Mouse (Mus musculus): Measurements from ENCODE around the gene Marc2.

Marc2 gene

GRCm38 (mm10) chr1:184853922-184854321 is 7.7 kb upstream of the Marc2 start:
- no peak for DNase-seq (ENCODE audit: low read depth)

- peak; percentile 75 for DNase-seq (ENCODE audit: low read depth)
Measured at GRCm38 (mm10) chr1:184853339-184853738, 7.1 kb upstream of the Marc2 start.

- peak; percentile 91 for DNase-seq (ENCODE audit: low read depth)
Measured at GRCm38 (mm10) chr1:184851741-184852618, 5.7 kb upstream of the Marc2 start.

GRCm38 (mm10) chr1:184851166-184851565 is 4.9 kb upstream of the Marc2 start:
- DNase-seq (ENCODE audit: low read depth): no peak

GRCm38 (mm10) chr1:184846973-184847372 is 722 bp upstream of the Marc2 start:
- DNase-seq (ENCODE audit: low read depth): no peak

- DNase-seq (ENCODE audit: low read depth): peak; percentile 94
Measured at GRCm38 (mm10) chr1:184845111-184846071, 860 bp downstream of the Marc2 start.

GRCm38 (mm10) chr1:184844326-184845066 is 1.8 kb downstream of the Marc2 start:
- DNase-seq (ENCODE audit: low read depth): peak; percentile 83

- DNase-seq (ENCODE audit: low read depth): no peak
Measured at GRCm38 (mm10) chr1:184837649-184838048, 8.6 kb downstream of the Marc2 start.

- no peak for DNase-seq (ENCODE audit: low read depth)
Measured at GRCm38 (mm10) chr1:184836350-184836749, 9.9 kb downstream of the Marc2 start.

- no peak for DNase-seq (ENCODE audit: low read depth)
Measured at GRCm38 (mm10) chr1:184833499-184833898, 12.8 kb downstream of the Marc2 start.

- peak; percentile 20 for DNase-seq (ENCODE audit: low read depth)
Measured at GRCm38 (mm10) chr1:184832211-184832610, 14.0 kb downstream of the Marc2 start.

GRCm38 (mm10) chr1:184829897-184830296 is 16.4 kb downstream of the Marc2 start:
- no peak for DNase-seq (ENCODE audit: low read depth)

GRCm38 (mm10) chr1:184827175-184827701 is 19.0 kb downstream of the Marc2 start:
- no peak for DNase-seq (ENCODE audit: low read depth)

GRCm38 (mm10) chr1:184825093-184825492 is 21.2 kb downstream of the Marc2 start:
- DNase-seq (ENCODE audit: low read depth): peak; percentile 77

- peak; percentile 92 for DNase-seq (ENCODE audit: low read depth)
Measured at GRCm38 (mm10) chr1:184824439-184824851, 21.8 kb downstream of the Marc2 start.

GRCm38 (mm10) chr1:184822678-184823077 is 23.6 kb downstream of the Marc2 start:
- no peak for DNase-seq (ENCODE audit: low read depth)

- peak; percentile 24 for DNase-seq (ENCODE audit: low read depth)
Measured at GRCm38 (mm10) chr1:184817768-184818167, 28.5 kb downstream of the Marc2 start.

- DNase-seq (ENCODE audit: low read depth): no peak
Measured at GRCm38 (mm10) chr1:184811716-184812250, 34.5 kb downstream of the Marc2 start.

- no peak for DNase-seq (ENCODE audit: low read depth)
Measured at GRCm38 (mm10) chr1:184810780-184811575, 35.3 kb downstream of the Marc2 start, which contains the start of gene Marc1. Gene Marc1, minus strand, starts transcription at chr1:184811313.

- DNase-seq (ENCODE audit: low read depth): no peak
Measured at GRCm38 (mm10) chr1:184809578-184810001, 36.7 kb downstream of the Marc2 start.
